Mouse (Mus musculus) neutrophil, adult 5-6 weeks (primary cell): ENCODE data around the gene Gm5148. TPM values are rescaled to one million over a fixed set of nuclear protein-coding genes. Genes with fewer than 3 reads are reported as not detected.

Experiments
- ATAC-seq: fragments of 151-379, 151-347 bp; 2 replicates; pipeline ENCODE4 v1.8.0; 2017; ENCODE audit warnings: mild to moderate bottlenecking, moderate TSS enrichment; ENCODE audit not compliant: insufficient number of reproducible peaks, poor library complexity, low FRiP score, severe bottlenecking; ENCODE audit errors: extremely low read depth
- total RNA-seq: library from RNA; stranded (forward); fragments of 200-1000 nt; gene quantifications from 2 replicates; pipeline ENCODE4 v1.2.3, GENCODE M21; 2017

Gene Gm5148
- total RNA-seq, 1 experiment from 2014 or later = 10.2 TPM

DNA sequence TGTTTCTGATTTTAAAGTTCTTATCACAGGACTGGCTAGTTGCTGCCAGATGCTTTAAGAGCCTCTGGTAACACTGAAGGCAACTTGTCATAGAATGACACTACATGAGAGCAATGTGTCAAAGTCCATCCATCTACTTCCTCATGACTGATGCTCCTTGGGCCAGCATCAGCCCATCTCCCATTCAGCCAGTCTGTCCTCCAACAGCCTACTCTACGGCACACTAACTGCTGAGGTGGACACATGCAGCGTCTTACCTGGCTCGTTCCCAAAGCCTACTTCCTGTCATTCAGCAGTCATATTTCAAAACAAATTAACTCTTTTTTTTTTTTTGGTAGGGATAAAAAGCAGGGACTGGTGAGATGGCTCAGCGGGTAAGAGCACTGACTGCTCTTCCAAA lies 17.9 kb downstream of the Gm5148 start:
- no peak for ATAC-seq

DNA sequence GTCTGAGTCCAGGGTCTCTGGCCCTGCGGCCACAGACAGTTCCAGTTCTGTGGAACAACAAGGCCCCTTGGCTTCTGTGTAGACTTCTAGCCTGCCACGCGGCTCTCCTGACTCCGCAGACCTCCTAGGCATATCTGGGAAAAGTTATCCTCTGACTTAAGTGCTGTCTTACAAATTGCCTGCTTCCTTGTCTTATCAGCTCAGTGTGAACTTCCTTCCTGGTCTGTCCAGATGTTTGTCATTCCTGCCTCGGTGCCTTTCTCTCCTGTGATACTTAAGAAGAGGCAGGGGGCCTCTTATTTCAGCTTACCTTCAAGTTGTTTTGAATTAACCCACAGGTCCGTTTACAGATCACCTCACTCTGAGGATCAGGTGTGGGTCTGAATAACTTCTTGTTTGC lies 18.9 kb downstream of the Gm5148 start:
- no peak for ATAC-seq

DNA sequence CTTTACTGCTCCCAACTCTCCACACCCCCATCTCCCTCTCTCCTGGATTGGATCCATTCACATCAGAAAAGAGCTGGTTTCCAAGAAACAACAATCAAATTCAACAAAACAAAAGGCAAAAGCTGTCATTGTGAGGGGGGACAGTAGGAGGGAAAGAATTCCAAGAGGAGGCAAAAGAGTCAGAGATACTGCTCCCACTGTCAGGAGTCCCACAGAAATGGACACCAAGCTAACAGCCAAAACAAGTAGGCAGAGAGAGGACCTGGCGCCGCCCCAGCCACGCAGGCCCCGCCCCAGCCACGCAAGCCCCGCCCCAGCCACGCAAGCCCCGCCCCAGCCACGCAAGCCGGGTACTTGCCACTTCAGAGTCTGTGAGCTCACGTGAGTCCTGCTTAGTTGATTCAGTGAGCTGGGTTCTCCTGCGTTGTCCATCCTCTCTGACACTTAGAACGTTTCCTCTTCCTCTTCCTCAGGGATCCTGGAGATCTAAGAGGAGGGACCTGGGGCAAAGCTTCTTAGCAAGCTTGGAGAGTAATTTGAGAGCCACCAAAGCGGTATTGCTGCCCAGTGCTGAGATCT lies 19.5 kb downstream of the Gm5148 start:
- ATAC-seq = no peak

DNA sequence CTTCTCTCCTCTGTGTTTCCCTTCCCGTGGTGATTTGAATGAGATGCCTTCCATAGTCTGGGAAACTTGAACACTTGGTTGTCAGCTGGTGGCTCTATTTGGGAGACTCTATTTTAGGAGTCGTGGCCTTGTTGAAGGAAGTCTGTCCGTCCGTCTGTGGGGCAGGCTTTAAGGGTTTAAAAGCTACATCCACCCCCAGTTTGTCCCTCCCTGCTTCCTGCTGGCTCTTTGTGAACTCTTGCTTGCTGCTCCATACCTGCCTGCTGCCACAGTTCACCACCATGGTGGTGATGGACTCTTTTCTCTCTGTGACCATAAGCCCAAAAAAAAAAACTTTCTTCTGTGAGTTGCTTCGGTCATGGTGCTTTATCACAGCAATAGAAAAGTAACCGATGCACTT lies 21.2 kb downstream of the Gm5148 start:
- no peak for ATAC-seq

DNA sequence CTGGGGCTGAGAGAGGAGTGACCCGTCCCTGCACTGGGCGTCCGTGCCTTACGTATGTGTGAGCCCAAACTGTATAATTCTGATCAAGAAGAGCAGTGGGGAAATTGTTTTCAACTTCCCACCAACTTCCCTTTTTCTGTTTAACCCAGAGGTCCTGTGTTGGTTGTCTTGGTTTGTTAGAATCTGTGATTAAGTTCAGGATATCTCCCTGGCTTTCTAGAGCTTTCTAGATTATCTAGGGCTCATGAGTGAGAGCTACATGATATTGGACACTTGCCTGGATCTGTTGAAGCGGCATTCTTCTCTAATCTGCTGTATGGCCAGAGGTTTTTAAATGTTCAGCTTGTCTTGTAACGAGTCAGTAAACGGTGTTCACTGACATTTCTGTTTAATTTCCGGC lies 30.7 kb downstream of the Gm5148 start:
- no peak for ATAC-seq

DNA sequence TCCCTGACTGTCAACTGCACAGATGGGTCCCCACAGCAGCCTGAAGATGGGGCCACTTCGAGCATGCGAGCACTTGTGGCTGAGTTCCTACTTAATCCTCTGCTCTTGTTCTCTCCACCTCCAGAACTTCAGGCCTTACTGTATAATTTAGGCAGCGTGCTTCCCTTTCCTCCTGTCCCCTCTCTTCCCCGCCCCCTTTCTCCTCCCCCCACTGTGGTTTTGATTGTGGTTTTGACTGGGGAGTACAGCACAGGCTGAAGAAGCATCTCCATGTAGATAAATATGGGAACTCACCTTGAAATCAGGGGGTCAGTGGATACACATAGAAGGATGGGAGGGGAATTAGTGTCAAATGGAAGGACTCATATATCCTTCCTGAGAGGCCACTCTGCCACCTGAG lies 31.3 kb downstream of the Gm5148 start:
- no peak for ATAC-seq

DNA sequence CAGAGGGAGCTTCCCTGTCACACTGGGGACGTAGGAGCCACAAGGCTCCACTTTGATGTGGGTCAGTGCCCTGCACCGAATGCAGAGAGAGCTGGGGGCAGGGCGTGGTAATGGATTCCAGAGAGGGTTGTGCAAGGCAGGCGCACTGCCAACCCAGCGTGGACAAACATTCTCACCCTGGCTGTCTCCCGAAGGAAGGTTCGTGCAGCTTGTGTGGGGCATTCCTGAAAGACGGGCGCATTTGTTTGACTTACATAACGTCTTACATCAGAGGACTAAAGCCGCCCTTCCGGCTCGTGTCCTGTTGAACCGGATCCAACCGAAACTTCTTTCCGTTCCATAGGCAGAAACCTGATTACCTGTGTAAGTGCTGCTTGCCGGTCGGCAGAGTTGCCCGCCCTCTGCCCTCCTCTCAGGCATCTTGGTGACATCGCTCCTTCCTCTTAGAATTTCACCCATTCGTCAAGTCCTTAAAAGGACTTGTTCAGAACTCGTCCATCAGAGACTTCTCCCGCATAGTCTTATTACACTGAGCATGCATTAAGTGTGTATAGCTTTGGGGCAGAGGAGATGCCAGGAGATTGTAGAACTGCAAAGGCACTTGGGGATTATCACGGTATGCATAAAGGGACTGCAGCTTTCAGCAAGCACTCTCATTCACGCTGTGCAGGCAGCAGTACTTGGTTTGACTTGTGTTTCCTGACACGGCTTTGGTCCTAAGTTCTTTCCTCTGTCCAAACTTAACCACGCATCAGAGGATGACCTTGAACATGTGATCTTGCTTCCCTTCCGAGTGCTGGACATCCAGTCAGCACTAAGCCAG lies 36.9 kb downstream of the Gm5148 start:
- no peak for ATAC-seq

DNA sequence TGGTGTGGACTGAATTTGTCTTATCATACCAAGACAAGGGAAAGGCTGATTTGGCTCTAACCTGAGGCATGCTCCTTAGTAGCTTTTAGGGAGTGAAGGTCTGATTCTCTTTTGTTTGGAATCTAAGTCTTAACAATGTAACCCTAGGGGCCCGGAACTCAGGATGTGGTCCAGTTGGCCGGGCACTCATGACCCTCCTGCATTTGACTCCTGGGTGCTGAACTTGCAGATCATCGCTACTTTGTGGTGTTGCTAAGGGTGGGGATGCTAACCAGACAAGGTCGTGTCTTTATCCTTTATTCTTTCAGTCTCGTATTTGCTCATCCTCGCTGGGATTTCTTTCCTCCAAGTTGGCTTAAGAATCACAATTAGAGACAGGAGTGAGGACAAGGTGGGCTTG lies 37.5 kb downstream of the Gm5148 start:
- no peak for ATAC-seq

DNA sequence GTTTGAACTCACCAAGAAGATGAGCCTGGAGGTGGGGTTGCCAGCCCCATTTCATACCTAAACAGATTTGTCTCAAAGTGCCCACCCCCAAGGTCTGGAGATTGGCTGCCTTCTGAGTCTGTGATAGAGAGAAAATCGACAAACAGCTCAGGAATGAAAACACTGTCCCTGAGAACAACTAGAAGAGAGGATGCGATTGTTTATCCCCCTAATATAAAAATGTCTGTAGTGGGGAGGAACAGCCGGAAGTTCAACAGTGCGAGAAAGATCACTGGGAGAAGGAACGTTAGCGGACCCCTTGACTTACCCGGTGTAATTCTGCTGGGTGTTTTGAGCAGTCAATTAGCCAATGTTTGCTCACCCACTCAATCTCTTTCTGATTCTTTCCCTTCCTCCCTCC lies 38.1 kb downstream of the Gm5148 start:
- ATAC-seq = no peak

DNA sequence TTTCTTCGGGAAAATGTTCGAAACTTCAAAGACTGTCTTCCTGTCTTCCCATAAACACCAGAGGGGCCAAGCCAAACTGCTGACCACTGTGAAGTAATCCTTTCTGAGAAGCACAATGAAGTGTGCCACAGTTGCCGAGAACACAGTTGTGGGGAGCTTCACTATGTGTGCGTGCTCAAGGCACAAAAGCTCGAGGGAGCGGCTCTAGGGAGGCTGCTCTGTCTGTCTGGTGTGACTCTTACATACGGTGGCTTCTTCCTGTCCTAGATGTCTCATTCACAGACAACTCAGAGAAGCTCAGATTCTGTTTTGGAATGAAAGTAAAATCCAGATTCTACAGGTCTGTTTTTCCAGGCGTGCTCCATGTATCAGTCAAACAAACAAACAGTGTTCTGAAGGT lies 48.0 kb downstream of the Gm5148 start:
- ATAC-seq = no peak

DNA sequence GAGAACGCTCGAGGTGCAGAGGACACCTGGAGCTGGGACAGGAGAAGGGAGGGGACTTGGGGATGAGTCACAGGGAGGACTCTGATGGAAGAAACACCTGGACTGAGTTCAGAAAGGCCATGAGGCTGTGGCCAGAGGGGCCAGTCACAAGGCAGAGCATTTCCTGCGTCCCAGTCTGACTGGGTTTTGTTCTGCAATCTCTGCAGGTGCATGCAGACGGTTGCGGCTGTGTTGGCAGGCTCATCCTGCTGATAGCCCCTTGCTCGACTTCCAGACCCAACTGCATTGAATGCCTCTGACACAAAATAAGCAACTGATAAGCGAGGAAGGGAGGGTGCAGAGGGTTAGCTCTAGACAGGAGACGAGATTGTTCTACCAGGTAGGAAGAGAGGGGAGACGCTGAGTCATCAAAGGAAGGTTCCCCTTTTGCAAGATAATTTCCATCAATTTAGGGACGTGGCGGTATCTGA lies 49.2 kb downstream of the Gm5148 start:
- no peak for ATAC-seq

DNA sequence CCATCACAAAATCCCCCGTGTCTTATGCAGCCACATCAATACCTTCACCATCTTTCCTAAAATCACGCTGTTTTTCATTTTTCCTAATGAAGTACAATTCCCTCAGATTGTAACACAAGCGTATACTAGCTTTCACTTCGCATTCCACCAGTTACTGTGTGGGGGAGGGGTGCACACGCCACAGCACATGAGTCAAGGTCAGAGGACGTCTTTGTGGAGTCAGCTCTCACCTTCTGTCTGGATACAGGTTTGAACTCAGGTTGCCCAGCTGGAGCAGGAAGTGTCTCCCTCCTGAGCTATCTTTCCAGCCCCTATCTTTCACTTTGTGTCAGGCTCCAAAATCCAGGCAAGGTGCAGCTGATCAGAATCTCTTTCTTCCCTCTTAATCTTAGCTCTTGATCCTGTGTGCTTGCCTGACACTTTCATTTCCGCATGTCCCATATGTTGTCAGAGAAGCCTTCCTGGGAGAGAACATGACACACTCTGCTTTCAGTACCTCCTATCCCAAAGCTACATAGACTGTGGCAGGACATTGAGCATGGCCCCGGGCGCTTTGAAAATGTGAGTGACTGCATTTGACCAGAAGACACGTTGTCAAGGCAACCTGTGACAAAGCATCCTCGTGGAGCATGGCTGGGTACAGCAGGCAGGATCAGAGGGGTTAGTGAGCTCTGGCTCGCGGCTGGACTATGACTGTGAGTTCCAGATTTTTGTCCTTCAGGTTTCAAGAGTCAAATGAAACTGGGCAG lies 50.6 kb downstream of the Gm5148 start:
- no peak for ATAC-seq

DNA sequence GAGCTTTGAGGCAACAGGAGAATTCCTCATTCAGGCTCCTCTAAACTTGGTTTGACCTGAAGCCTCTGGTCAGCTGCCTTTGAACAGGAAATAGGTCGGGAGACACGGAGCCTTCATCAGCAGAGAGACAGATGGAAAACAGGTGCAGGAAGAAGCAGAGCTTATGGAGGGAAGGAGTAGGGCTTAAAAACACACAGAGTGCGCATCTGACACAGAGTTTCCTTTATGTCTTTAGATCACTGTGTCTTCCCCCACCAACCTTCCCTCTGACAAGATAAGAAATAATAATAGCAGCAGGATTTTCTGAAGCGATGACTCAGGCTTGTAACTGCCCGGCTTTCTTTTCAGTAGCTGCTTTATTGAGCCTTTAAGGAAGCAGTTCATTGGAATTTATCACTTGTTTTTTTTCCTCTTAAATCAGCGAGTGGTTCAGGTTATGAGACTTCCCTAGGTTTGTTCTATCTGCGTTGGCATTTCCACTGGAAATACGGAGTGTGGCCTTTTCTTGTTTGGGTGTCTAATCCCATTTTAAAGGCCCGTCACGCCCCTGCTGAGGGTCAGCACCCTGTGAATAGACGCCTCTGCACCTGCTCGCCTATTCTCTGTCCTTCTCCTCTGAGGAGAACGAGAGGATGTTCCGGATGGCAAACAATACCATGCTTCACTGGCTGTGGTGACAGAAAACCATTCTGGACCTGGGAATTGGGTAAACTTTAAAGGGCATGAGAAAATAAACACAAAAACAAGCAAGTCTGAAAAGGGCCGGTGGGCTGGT lies 51.8 kb downstream of the Gm5148 start:
- ATAC-seq = no peak

DNA sequence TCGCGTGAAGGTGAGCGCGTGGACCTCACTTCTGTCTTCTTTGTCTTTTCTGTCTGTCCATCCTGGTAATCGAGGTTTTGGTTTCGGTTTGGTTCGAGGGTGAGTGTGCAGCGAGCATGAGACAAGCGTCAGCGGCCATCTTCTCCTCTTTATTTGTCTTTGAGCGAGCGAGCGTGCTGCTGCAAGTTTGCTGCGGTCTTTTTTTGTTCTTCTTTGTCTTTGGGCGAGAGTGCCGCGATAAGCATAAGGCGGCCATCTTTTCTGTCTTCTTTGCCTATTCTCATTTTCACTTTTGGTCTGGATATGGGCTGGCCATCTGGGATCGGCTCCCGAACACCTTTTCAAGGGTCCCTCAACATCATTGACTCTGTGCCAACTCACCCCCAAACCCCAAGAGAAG lies 55.2 kb downstream of the Gm5148 start:
- ATAC-seq = no peak

DNA sequence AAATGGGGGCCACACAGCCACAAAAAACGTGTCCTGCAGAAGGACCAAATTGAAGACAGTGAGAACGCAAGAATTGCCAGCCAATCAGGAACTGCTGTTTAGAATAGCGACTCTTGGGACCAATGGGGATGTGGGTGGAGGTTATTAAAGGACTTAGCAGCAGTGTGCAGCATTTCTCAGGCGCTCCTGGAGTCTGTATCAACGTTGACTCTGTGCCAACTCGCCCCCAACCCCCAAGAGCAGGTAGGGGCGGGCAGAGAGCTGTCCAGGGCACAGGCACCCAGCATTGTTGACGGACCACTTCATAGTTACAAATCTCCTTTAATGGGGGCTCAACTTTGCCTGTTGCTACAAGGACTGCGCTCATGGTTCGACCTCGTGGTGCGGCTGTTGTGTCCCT lies 55.6 kb downstream of the Gm5148 start:
- ATAC-seq = no peak

DNA sequence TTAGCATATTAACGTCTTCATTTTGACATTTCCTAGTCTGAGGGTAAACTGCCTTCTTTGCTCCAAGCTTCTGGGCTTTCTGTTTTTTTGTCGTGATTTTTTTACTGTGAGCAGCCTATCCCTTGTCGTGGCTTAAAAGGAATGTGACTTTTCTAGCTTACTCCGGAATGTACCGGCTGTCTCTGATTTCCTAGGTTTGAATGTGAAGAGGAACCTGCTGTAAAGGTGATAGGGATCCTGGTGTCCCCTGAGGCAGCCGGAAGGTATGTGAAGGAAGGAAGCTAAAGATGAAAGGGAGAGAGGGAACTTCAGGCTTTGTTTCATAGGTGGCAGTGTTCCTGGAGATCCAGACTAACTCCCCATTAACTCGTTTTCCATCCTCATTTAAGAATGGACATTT lies 56.6 kb downstream of the Gm5148 start:
- ATAC-seq = no peak

DNA sequence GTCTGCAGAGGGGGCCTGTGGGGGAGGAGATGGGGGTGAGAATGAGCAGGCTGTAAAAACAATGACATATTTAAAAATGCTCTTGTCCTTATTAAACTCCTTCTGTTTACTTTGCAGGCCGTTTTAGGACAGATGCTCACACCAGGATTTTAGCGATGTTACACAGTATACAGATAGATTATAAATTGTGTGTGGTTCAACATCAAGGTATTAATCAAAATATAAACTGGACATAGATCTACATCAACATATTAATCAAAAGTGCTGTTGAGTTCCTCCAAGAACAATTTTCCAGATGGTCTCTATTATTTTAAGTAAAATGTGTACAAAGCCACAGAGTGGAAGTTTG lies 57.2 kb downstream of the Gm5148 start:
- ATAC-seq = no peak

DNA sequence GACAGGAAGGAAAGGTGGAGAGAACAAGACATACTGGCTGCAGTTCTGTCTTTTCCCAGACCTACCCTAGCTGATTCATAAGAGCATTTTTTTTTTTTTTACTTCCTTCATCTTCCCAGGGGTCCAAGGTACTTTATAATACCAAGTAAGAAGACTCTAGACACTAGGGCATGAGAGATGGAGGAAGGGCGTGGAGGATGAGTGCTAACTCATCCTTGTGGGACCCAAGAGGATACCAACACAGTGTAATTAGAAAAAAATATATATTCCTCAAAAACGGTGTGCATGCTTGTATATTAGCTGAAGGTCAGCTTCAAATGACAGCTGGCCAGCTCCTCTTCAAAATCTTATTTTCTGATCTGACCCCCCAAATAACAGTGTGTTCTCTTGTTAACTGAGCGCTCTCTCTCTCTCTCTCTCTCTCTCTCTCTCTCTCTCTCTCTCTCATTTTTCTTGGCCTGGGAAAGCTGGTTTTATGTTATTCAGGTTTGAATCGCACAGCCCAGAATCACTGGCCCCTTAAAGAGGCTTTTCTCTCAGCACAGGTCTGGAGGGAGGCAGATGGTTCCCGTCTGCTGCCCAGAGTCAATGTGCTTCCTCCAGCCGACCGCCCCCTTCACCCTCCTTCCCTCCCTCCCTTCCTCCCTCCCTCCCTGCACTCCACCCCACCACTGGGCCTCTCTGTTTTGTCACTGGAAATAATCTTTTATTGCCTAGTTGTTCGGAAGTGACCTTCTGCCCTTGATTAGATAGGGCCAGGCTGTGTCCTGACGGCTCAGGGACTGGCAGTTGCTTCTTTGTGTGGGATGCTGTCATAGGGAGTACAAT lies 57.8 kb downstream of the Gm5148 start:
- ATAC-seq = no peak
